Mouse (Mus musculus): Measurements from ENCODE around the gene Gpr4.

DNA sequence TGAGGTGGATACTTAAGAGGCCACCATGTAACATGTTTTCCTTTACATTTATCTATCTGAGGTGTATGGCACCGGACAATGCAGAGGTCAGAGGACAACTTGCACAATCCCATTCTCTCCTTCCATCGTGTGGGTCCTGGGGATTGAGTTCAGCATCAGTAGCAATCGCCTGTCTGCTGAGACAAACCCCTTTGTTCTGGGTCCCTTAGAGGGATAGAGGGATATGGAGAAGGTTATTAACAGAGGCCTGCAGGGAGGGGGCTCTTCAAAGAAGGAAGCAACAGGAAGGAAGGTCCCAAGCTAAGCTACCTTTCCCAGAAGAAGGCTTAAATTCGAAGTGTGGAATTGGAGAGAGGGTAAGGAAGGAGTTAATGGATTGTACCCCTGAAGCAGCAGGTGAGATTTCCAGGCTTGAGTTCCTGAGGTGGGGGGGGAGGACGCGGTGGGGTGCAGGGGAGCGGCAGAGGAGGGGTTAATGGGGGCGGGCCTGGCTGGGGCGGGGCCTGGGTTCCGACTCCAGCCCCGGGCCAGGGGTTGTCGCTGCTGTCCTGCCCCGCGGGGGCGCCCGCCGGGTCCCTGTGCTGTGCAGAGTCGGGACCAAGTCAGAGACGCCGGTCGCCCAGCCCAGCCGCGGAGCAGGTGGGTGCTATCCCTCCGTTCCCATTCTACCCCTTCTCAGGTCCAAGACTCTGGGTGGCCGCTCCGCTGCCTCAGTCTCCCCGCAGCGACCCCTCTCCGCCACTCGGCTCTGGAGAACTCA lies at the start of gene Gpr4:
- TF ChIP-seq FLI1 (IDR thresholded peaks at IDR 0.05; ENCODE audit: low read length) (no peak), GATA1 (IDR thresholded peaks at IDR 0.05; ENCODE audit: borderline replicate concordance, low read length) (no peak)

All from megakaryocyte, embryonic 14.5 days (primary cell).